Mouse (Mus musculus) Patski (cell line): ENCODE measurements around the gene Hgf. TPM values are rescaled to one million over a fixed set of nuclear protein-coding genes. Genes with fewer than 3 reads are reported as not detected.

Experiments used
- ATAC-seq: fragments of 100-300 bp; one replicate; pipeline ENCODE4 v1.8.0; 2021
- CTCF ChIA-PET: fragments of 350-600 bp; sonication (Branson Sonifier 250); formaldehyde crosslinking; loops from one replicate; lab custom pipeline; 2022; ENCODE audit warnings: inconsistent platforms; lab: Charles Lee
- POLR2A ChIA-PET: fragments of 350-600 bp; sonication (Branson Sonifier 250); formaldehyde crosslinking; loops from one replicate; lab custom pipeline; 2022; ENCODE audit warnings: antibody characterized with exemption, inconsistent platforms; lab: Charles Lee
- DNase-seq: peaks from one replicate; pipeline ENCODE4 v3.0.0-alpha.2; 2011; ENCODE audit warnings: low read depth, low spot score
- H3K27me3 ChIP-seq: fragments of 371-371 bp; one replicate; pipeline ENCODE4 v1.5.1; 2021
- CTCF ChIP-seq: fragments of 100-300 bp; IDR thresholded peaks from one replicate; pipeline ENCODE4 v1.5.1; 2021
- in situ Hi-C: fragments of 300-500 bp; cut with MboI; formaldehyde crosslinking; loops from 3 replicates; pipeline ENCODE4 v1.11.1; 2018; ENCODE audit warnings: low pct_unique_long_range_greater_than_20kb, mixed read lengths
- polyA plus RNA-seq: library from polyadenylated mRNA; unstranded; gene quantifications from one replicate; pipeline ENCODE4 v1.2.3, GENCODE M21; 2021

Gene Hgf
- not detected for polyA plus RNA-seq

DNA sequence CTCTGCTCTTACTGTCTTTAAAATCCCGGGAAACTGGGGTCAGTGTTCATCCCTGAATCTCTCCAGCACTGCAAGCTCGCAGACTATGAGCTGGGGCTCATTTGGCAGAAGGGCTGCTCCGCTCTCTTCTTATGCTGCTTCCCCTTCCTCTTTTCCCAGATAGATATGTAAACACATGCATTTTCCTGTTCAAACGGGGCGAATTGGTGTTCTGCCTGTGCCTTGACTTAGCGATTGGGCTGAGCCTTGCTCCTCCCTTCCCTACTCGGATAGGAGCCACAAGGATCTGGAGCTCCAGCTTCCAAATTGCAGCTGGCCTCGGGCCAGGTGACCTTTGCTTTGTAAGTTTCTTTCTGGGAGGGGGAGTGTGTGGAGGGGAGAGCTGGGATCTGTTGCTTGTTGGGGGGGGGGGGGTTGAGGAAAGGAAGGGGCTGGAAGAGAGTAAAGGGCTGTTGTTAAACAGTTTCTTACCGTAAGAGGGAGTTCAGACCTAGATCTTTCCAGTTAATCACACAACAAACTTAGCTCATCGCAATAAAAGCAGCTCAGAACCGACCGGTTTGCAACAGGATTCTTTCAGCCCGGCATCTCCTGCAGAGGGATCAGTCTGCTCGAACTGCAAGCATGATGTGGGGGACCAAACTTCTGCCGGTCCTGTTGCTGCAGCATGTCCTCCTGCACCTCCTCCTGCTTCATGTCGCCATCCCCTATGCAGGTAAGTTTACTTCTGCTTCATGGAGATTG, at the start of gene Hgf:
Gene Hgf, plus strand, starts transcription at position 192 of the 744 bp plus-strand sequence.
- POLR2A ChIA-PET: no interaction called here
- DNase-seq: no peak
- TF ChIP-seq CTCF: no peak

GRCm38 (mm10) chr5:16506702-16507350, 46.5 kb upstream of the Hgf start:
- H3K27me3 ChIP-seq: no peaks in the 10 kb centered on the region
- no peak for DNase-seq
- in situ Hi-C loops: no loop called here
- ATAC-seq: no peak
- no peak for TF ChIP-seq CTCF
- ChIA-PET CTCF (no interaction called here), POLR2A (no interaction called here)

More for the DNA sequence above, at the start of gene Hgf:
- peaks cover 18% of the 10 kb centered on the region for H3K27me3 ChIP-seq
- CTCF ChIA-PET: no interaction called here
- ATAC-seq: no peak
- in situ Hi-C loops: no loop called here

GRCm38 (mm10) chr5:16531619-16532277, 21.5 kb upstream of the Hgf start:
- ATAC-seq (no peak), DNase-seq (no peak)
- H3K27me3 ChIP-seq: peaks cover 8% of the 10 kb centered on the region
- ChIA-PET CTCF (no interaction called here), POLR2A (no interaction called here)
- no peak for TF ChIP-seq CTCF
- in situ Hi-C loops: no loop called here

DNA sequence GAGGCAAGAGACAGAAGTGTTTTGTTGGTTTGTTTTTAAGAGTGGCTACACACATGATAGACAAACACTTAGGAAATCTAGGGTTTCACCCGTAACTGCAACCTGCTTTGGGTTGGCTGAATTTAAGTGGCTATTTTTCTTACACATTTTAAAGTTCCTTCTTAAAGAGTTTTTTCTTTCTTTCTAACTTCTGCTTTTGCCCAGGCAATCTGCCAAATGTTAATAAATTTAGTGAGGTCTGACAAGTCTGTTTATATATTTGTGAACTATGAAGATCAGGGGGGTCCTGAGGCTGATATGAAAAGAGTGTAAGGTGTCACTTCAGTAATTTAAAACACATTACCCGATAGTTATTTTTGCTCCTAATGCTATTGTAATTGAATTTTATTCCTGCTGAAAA, 15.2 kb upstream of the Hgf start:
- DNase-seq (no peak), ATAC-seq (no peak)
- TF ChIP-seq CTCF: no peak
- in situ Hi-C loops: no loop called here
- POLR2A ChIA-PET: no interaction called here
- CTCF ChIA-PET: interaction anchor here (1.1 kb wide), 1 partner anchor 12 kb away, joined by 3 read pairs; no protein-coding TSS in a partner anchor
- peaks cover 18% of the 10 kb centered on the region for H3K27me3 ChIP-seq

GRCm38 (mm10) chr5:16541561-16542116, 11.7 kb upstream of the Hgf start:
- TF ChIP-seq CTCF: no peak
- H3K27me3 ChIP-seq: peaks cover 14% of the 10 kb centered on the region
- ATAC-seq (no peak), DNase-seq (no peak)
- in situ Hi-C loops: no loop called here
- ChIA-PET CTCF (no interaction called here), POLR2A (no interaction called here)

- in situ Hi-C loops: no loop called here
- ChIA-PET CTCF (interaction anchor here (2.1 kb wide), 1 partner anchor 10 kb away, joined by 6 read pairs; no protein-coding TSS in a partner anchor), POLR2A (no interaction called here)
- ATAC-seq (no peak), DNase-seq (no peak)
- peaks cover 13% of the 10 kb centered on the region for H3K27me3 ChIP-seq
- TF ChIP-seq CTCF: no peak
These were observed 5.8 kb upstream of the Hgf start for GRCm38 (mm10) chr5:16547490-16547889.

GRCm38 (mm10) chr5:16552647-16553046, 648 bp upstream of the Hgf start:
- DNase-seq (no peak), ATAC-seq (no peak)
- POLR2A ChIA-PET: no interaction called here
- TF ChIP-seq CTCF: no peak
- CTCF ChIA-PET: no interaction called here
- peaks cover 18% of the 10 kb centered on the region for H3K27me3 ChIP-seq
- in situ Hi-C loops: no loop called here

GRCm38 (mm10) chr5:16560247-16560646, 7.0 kb downstream of the Hgf start:
- in situ Hi-C loops: no loop called here
- no peak for TF ChIP-seq CTCF
- H3K27me3 ChIP-seq: peaks cover 7% of the 10 kb centered on the region
- ChIA-PET CTCF (no interaction called here), POLR2A (no interaction called here)
- no peak for DNase-seq
- no peak for ATAC-seq

DNA sequence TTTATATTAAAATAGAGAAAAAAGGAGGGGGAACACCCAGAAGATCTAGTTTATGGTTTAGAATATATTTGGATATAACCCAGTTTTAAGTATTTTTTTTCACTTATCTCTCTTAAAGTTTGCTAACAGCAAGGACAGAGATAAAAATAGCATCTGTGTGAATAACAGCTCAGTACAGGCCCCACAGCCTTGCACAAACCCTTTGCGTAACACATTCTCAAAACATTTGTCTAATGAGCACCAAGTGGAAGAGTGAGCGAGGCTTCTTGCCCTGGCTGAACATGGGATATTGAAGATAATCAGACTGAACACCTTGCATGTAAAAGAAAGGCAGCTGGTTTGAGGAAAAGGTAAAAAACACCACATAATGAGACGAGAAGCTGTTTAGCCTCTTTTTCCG, 15.7 kb downstream of the Hgf start:
- peaks cover 33% of the 10 kb centered on the region for H3K27me3 ChIP-seq
- POLR2A ChIA-PET: no interaction called here
- DNase-seq: no peak
- CTCF ChIA-PET: no interaction called here
- no peak for TF ChIP-seq CTCF
- ATAC-seq: no peak
- in situ Hi-C loops: no loop called here

DNA sequence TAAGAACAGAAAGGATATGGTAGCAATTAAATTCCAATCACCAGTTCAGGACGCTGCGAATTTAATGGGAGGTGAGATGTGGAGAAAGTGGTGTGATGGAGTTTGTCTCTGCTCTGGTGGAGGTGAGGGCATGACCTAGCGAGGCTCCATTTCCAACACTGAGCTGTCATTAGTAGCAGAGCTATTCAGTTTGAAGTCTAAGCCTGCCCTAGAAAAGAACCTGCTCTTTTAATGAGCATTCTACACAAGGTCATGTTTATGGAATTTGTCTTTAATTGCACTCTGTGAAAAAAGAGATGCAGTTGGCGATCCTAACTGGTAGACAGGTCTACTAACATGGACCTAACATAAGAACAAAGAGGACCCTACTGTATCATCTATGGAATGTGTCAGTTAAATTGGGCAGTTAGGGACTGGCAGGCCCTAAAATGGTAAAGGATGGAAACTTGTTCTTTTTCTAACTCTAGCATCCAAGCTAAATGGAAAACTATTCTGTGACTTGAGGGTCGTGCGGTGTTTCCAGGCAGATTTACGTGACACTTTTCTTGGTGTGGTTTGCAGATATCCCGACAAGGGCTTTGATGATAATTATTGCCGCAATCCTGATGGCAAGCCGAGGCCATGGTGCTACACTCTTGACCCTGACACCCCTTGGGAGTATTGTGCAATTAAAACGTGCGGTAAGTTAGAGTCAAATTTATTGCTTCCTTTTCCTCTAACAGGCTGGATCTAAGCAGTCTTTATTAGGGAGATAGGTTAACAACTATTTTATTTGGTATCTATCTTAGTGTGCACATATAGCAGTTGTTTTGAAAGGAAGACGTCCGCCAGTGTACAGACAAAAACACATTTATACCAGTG, 24.8 kb downstream of the Hgf start:
- ATAC-seq (no peak), DNase-seq (no peak)
- ChIA-PET CTCF (interaction anchor here (1.1 kb wide), 1 partner anchor 12 kb away, joined by 3 read pairs; no protein-coding TSS in a partner anchor), POLR2A (no interaction called here)
- no peak for TF ChIP-seq CTCF
- peaks cover 38% of the 10 kb centered on the region for H3K27me3 ChIP-seq
- in situ Hi-C loops: no loop called here
